Mouse (Mus musculus): ENCODE data around the gene Mag.

GRCm38 (mm10) chr7:30891746-30892145 is 22.9 kb downstream of the Mag start:
- TF ChIP-seq CTCF (IDR thresholded peaks at IDR 0.05; ENCODE audit: low read depth) (no peak), EP300 (IDR thresholded peaks at IDR 0.05; ENCODE audit: low read depth) (no peak)

Measured in liver, embryonic 14.5 days (tissue).